Mouse (Mus musculus) spleen, adult 12 weeks (tissue): ENCODE measurements at regions not wholly inside any gene's neighbourhood (a gene's known extent, or its start where the extent isn't known, plus 50 kb on each side); places are given as distances from the start of the nearest gene placed in this dataset.

ENCODE experiments used
- DNase-seq: peaks from one replicate; pipeline ENCODE4 v3.0.0; 2022; ENCODE audit warnings: low spot score

DNA sequence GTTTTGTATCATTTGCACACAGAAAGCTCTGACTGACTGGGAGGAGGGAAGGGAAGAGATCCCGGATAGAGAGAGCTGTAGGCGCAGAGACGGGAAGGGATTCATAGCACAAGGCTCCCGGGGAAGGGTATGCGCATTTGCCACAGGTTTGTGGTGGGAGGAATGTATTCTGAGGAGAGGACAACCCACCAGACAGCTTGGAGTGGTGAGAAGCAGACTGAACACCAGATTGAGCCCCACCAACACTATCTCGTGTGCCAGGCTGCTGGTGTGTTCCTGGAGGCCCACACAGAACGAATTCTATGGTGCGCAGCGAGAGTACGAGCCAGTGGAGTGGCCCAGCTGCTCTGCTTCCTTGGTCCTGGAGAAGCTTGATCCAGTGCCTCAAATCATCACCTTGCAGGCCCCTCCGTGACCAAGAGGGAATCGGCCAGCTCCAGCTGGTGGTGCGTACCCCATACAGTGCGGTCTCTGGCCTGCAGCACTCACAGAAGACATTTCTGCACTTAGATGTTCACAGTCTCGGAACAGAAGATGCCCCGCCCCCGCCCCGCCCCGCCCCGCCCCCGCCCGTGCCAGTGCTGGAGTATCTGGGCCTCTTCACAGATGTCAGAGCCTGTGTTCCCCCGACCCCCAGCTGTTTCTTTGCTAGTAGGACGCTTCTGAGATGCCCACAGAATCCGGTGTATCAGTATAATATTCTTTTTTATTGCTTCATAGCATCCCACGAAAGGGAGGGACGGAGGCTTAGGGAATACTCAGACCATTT is 92.8 kb upstream of the Tmem189 start:
- no peak for DNase-seq

DNA sequence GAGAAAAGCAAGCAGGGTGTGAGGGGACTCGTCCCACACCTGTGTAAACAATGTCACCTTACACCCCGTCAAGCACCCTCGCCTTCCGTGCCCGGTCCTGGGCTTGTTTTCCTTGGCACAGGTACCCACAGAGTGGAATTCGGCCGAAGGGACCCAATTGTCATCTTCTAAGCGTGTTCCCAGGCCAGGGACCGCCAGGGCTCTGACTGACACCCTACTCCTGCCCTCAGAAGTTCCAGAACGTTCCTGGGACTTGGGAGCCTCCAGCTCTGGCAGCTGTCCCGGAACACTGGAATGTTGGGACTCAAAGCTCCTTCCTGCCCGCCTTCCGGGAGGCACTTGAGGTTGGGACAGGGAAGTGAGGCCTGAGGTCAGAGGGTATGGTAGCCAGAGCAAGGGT is 91.9 kb upstream of the Tmem189 start:
- DNase-seq = no peak

DNA sequence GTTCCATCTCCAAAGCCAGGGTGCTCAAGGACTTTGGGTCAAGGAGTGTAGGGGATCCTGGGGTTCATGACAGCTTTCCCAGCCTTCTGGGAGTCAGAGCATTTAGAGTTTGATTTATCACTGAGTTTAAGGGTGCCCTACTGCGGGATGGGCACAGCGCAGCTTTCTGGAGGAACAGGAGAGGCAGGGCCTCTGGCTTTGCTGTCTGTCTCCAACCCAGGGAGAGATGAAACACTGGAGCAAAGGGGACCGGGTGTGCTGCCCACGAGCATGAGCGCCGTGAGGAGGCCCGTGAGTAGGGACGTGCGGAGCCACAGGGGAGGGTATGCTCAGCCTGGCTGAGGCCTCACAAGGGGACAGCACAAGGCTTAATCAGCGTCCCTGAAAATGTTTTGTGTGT is 89.1 kb upstream of the Tmem189 start:
- DNase-seq = no peak

DNA sequence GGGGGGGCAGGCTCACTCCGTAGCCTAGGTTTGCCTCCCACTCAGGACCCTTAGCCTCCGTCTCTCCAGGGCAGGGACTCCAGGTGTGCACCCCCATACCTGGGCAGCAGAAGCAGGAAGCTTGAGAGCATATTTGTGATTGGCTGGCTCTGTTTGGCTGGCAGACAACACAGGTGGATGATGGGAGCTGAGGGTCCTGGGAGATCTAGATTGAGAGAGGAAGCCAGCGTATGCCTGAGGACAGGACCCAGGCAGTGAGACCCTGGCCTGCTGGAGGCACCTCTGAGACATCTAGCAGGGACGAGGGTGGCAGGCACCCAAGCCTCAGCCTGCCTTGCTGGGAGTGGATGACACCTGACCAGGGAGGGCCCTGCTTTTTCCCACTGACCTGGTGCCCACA is 88.6 kb upstream of the Tmem189 start:
- no peak for DNase-seq

DNA sequence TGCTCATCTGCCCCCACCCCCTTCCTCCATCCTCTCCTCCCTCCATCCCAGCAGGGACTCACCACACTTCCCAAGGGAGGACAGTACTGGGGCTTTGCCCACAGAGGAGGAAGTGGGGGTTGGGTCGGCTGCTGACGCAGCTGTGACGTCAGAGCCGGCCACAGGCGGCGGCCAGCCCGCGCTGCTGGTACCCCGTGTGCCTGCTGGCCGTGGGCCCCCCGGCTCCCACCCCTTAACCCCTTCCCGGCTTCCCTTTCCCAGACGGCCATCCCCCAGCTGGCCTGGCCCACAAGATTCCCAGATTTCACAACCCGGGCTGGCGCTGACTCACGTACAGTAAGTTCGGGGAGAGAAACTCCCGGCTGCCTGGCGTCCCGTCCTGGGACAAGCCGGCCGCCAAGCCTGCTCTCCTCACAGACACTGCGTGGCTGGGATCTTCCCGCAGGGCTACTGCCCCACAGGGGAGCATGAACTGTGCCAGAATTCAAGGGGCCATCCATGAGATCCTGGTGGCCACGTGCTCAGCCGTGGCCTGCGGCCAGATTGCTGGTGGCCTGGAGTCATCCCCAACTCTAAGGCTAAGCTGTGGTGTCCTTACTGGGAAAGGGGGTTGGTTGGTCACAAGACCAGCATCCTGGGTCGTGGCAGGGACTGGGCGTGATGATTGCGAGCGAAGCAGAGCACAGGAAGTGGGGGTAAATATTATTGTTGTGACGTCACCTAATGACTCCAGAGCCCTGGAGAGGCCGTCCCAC is 87.9 kb upstream of the Tmem189 start:
- peak; percentile 56 for DNase-seq

DNA sequence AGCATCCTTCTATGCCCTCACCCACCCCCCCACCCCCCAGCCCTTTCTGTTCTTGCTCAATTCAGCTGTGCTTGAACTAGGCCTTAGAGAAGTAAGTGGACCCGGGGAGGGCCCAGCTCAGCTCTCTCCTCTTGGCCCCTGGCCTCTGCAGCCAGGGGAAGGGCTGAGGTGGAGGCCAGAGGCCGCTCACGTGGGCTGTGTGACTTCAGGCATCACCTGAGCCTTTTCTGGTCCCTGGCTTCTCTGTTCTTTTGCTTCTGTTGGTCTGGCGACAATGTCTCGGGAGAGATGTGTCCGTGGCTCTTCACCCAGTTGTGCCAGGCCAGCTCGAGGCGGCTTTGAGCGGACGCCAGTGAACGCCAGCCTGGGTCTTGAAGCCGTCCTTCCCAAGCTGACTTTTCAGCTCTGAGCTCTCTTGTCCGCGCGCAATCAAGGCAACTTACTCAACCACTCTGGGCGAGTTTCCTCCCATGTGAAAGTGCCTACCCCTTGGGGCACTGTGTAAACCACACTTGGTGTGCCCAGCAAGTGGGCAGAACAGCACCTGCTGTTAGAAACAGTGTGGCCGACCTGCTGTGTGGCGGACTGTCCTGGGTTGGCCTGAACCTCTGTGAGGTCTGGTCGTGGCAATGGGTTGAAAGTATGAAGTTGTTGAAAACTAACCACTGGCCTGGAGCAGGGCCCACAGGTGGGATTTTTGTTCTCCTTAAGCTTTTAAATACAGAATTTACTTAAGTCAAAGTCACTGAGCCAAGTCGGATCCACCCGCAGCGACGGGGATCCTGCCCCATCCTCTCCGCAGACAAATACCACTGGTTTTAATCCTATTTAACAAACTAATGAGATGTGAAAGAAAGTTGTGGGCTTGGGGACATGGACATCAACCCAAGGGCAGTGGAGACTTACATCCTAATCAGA is 86.9 kb upstream of the Tmem189 start:
- no peak for DNase-seq

DNA sequence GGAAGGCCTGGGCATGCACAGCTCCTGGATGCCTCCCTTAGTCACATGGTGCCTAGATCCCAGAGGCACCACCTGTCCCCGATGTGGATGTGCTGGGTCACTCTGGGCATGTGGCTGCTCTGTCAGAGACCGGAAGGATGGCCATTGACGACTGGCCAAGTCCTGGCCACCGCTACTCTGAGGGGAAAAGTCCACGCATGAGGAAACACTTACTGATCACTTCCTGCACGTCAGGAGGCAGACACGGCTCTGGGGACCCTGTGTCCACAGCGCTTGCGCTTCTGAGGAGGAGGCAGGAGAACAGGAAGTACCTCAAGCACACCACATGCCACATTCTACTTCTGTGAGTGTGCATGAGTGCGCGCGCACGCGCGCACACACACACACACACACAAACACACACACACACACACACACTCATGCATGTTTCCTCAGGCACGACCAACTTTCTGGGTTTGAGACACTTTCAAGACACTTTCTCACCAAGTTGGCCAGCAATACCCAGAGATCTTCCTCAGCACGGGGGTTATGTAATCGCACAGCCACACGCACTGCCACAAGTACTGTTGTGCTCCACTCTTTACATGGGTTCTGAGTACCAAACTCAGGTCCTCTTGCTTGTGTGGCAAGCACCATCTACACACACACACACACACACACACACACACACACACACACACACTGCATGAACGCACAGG is 85.7 kb upstream of the Tmem189 start:
- DNase-seq = peak; percentile 62

DNA sequence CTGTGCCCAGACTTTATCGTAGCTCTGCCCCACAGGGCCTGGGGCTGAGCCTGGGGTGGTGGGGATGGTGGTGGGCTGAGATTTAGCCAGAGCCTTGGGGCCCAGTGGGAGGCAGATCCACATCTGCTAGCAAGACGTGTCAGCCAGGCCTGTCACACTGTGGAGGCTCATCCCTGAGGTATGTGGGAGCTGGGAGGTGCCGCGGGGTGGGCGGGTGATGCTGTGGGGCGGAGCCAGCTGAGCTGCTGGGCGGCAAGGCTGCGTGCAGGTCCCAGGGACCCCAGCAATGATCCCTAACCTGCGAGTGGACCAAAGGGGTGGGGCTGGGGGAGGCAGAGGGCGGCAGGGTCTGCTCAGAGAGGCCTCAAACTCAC is 85.2 kb upstream of the Tmem189 start:
- no peak for DNase-seq

DNA sequence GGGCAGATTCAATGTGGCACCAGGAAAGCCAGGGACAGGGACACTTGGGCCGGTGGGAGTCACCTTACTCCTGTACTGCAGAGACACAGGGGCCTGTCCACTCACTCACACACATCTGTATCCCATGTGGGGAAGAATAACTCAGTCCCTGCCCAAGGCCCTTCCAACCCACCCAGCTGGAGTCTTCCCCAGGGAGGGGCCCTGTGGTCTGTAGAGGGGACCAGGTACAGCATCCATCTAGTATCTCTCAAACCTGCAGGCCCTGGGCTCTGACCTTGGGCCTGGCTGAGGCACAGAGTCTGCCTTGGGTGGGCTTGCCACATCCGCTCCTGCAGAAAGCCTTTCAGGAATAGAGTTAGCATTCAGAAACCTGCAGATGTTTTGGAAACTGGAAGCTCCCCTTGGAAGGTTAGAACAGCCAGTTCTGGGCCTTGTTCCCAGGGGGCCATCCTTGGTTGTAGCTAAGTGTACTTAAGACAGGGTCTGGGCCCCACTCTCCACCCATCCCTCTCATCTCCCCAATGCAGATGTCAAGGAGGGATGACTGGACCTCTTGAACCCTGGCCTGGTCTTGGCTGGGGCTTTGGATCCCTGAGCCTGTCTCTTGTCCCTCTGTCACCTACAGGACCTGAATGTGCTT is 84.7 kb upstream of the Tmem189 start:
- DNase-seq = no peak

DNA sequence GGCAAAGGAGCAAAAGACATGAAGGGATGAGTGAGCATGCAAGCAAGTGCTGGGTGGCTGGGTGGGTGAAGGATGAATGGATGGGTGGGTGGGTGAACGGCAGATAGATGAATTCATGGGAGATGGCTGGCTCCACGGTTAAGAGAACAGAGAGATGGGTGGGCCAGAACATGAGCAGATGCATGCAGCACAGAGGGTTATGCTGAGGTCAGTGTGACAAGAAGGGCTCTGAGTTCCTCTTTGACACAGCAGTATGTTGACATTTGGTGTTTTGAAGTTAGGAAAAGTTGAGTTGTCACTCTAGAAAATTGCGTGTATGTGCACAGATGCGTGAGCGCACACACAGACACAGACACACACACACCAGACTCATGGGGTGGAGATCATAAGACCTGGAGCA is 83.2 kb upstream of the Tmem189 start:
- no peak for DNase-seq

DNA sequence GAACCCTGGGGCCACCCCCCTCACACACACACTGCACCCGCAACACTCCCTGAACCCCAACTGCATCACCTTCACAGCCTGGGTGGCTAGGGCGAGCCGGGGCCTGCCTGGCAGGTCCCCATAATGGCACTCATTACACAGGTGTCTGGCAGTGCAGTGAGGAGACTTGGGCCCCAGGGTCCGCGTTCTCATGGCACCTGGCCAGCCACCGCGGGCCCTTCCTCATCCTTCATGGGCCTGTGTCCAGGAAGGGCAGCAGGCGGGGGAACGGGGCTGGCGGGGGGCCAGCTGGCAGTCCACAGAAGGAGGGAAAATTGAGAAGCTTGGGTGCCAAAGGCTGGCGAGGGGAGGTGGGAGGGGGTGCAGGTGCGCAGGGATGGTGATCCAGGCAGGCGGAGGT is 78.3 kb upstream of the Tmem189 start:
- DNase-seq = no peak

DNA sequence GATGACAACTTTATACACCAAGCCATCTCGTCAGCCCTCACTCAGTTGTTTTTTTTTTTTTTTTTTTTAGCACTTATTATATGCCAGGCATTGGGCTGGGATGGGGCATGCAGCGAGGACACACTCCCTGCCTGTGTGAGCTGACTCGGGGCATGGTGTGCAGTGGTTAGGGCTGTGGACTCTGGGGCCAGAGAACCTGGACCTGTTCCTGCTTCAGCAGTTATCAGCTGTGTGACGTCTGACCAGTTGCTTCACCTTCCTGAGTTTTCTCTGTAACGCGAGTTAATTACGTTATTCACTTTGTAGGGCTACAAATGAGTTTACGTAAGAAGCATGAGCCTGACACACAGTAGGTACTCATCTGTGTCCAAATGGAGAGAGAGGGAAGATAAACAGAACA is 77.7 kb upstream of the Tmem189 start:
- no peak for DNase-seq

DNA sequence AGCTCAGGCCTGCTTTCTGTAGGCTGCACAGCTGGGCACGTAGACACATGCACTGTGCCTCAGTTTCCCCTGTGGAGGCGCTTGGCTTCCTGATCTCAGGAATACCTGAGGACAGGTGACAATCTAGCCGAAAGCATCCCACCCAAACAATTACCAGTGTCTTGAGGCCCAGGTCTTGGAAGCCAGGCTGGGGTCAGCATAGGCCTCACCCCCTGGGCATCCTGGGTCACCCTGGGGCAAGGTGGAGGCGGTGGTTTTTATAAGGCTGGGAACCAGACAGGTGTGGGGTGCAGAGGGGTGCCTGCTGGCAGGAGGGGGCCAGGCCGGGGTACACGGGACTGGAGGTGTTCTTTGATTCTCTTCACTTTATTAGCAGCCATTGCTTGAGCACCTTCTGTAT is 76.2 kb upstream of the Tmem189 start:
- no peak for DNase-seq

DNA sequence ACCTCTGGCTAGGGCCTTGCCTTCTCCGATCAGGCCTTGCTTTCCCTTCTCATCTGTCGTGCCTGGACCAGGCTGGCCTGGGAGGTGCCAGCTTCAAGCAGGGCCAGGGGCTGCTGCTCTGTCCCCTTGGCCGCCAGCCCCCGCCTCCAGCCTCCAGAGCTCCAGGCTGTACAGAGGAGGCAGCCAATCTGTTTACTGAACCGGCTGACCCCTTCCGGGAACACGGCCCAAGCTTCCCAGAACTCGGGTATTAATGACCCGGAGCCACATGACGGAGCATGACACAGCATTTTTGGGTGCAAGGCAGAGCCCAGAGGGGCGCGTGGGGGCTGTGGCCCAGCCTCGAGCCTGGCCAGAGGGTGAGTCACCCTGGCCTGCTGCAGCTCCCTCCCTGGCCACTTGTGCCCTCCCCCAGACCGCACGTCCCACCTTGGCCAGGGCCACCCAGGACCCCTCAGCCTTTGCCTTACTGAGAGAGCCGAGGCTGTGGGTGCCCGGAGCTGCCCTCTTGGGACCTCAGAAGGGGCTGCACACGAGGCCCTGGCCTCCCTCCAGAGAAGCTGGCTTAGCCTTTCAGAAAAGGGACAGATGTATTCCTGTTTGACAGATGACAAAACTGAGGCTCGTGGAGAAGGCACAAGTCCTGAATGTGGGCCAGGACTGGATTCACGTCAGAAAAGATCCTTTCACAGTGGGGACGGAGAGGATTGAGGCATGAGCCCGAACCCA is 75.6 kb upstream of the Tmem189 start:
- DNase-seq = no peak

DNA sequence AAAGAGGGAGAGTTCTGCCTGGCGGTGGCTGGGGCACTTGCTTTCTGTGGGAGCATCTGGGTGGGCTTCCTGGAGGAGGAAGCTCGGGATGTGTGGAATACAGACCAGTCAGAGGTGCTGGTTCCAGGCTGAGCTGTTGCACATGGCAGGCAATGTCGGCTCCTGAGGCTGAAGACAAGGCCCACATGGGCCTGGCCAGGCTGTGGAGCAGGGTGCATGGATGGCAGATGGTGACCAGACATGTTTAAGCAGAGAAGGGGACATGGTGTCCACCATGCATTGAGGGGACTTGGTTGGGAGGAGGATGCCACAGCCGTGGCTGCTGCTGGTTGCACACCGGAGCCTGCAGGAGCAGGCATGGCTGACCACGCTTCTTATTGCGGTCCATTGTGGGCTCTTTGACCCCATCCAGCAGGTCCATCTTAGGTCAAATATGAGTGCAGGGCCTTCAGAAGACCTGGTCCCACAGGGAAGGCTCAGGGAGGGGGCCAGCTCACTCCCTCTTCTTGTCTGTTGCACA is 74.3 kb upstream of the Tmem189 start:
- DNase-seq = no peak

DNA sequence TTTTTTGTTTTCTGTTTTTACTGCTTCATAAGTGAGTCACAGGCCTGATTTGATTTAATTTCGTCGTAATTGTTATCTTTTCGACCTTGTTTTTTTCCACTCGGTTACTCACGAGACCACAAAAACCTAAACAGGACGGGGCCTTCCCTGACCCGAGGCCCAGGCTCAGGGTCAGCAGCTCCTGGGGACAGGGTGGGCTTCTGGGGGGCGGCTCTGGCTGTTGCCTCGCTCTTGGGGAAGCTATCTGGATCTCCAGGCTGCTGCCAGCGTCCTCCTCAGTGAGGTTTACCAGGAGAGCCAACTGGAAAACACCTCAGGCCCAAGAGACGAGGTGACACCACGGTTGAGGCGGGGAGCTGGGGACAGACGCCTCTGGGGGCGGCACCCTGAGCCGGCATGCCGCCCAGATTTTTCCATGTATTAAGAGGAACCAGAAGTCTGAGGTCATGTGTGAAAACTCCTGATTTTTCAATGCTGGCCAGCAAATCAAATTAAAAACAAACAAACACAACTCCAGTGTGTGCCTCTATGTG is 71.8 kb upstream of the Tmem189 start:
- DNase-seq = no peak

DNA sequence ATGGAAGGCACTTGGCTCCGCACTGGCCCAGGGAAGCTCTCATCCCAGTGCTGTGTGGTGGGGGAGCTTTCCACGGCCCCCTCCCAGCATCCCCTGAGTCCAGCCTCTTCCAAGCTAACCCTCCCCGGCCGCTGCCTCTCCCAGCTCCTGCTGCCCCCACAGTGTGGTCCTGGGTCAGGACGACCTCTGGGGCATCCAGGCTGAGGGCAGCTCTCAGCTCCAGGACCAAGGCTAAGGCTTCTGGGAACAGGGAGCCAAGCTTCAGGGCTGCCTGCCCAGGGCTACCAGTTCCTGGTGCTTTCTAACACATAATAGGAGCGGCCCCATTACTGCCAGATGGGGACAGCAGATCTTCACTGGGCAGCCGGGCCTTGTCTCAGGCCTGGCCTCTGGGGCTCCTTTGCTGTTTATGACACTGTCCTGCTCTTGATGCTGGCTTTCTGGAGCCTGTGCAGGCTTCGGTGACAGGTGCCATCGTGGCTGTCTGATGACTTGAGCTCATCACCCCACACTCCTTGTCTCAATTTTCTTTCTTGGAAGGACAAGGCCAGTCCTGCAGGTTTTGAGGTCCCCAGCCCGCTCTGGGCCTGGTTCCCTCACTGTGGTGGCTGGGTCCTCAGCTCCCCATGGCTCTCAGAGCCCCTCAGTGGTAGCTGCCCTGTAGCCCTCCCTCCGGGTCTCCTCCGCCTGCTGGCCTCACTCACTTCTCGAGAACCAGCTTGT is 71.2 kb upstream of the Tmem189 start:
- no peak for DNase-seq

DNA sequence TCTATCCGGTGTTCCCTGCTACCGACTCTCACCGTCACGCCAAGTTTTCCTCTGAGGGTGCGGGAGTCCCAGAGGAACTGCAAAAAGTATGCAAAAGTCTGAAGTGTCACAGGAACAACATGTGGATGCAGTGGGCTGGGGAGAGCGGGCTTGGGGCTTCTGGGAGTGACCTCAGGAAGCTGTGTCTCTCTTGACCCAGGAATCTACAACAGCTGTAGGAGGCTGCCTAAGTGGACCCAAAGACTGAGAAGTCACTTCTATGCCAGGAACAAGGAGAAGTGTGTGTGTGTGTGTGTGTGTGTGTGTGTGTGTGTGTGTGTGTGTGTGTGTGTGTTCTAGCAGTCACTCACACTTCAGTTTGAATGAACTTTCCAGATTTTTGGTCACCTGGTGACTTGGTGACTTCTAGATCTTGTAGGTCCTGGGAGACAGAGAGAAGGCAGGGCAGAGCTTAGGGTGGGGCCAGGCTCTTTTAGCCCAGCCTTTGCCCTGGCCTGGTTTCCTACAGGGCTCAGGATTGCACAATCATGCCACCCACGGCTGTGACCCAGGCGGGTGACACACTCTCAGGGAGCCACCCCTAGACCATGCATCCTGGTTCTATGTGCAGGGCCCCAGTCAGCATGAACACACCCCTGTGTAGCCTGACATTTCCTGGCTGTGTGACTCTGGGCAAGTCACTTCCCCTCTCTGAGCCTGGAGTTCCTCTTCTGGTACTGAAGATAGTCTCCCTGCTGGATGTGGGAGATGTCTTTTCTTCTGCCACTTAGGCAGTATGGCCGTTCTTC is 70.2 kb upstream of the Tmem189 start:
- no peak for DNase-seq
